In the genomic region with DNA sequence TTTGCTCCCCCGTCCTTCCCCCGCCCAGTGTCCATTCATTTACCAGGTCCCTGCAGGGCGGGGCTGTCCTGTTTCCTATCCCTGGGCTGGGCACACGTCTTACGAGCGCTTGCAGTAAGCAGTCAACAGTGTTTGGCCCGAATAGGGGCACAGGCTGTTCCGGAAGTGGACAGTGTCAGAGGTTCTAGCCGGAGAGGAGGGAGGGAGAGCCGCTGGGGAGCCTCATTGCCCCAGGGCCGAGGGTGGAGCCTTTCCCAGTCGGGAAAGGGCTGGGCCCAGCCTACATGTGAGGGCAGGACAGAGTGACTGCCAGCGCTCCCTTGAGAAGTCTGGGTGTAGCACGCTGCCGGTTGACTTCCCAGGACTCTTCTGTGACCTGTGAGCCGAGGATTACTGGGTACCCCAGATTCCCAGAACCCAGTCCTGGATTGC, we compare ENCODE assay signal across 8 mouse cellular contexts. TPM values are rescaled to one million over a fixed set of nuclear protein-coding genes. Genes with fewer than 3 reads are reported as not detected.
DNase-seq lines count a peak whose midpoint lies in the region; ATAC-seq and TF ChIP-seq lines count a peak whose summit lies in the region.

A gene (plus strand): TSS at position 329 of the 432 bp plus-strand sequence.

- peaks cover 0 to 6% of the 10 kb centered on the region in 2 experiments; a peak in 1 of 4 replicates for H3K4me1 ChIP-seq in ES-E14 (ENCODE audit: control insufficient read depth in 2 of 2, insufficient read depth in 2 of 2, low read length in 2 of 2, poor library complexity in 1 of 2)
- peaks cover 9% of the 10 kb centered on the region for H3K4me1 ChIP-seq in forebrain, embryonic 13.5 days
- H3K4me1 ChIP-seq in limb, embryonic 13.5 days: peaks cover 7% of the 10 kb centered on the region
- peaks cover 15% of the 10 kb centered on the region for H3K4me1 ChIP-seq in midbrain, embryonic 13.5 days (replicated peaks)

- in situ Hi-C loops in ES-E14 (cut with MboI; ENCODE audit: low sequenced_read_pairs in 2 of 2, unreplicated experiment in 2 of 2): no loop called here

- peak within 1 kb of the TSS; percentile 82 for H3K4me2 ChIP-seq in forebrain, embryonic 13.5 days
- peak within 1 kb of the TSS; percentile 87 for H3K4me2 ChIP-seq in limb, embryonic 13.5 days (replicated peaks)
- H3K4me2 ChIP-seq in midbrain, embryonic 13.5 days (replicated peaks): peak within 1 kb of the TSS; percentile 81

- H3K4me3 ChIP-seq in ES-E14 (ENCODE audit: insufficient read depth in 1 of 2, low read depth in 1 of 2, low read length in 2 of 2, poor library complexity in 1 of 2, severe bottlenecking in 1 of 2): peak within 1 kb of the TSS; percentile 79 to 85
- peak within 1 kb of the TSS; percentile 46 for H3K4me3 ChIP-seq in forebrain, embryonic 13.5 days
- H3K4me3 ChIP-seq in limb, embryonic 13.5 days: peak within 1 kb of the TSS; percentile 61
- H3K4me3 ChIP-seq in midbrain, embryonic 13.5 days (replicated peaks): peak within 1 kb of the TSS; percentile 50

- 5% methylated on average over 16 of the region's 16 CpGs for WGBS in forebrain, embryonic 13.5 days
- WGBS in limb, embryonic 13.5 days: 4% methylated on average over 16 of the region's 16 CpGs
- 3% methylated on average over 16 of the region's 16 CpGs for WGBS in midbrain, embryonic 13.5 days

- peak; percentile 43 for DNase-seq in ES-E14 (ENCODE audit: low read depth, low spot score)
- peak; percentile 94 for DNase-seq in adrenal gland, postnatal 14 days
- peak; percentile 76 for DNase-seq in heart, postnatal 4 days
- DNase-seq in thymus, postnatal 36 days: peak; percentile 19 to 42
- no peak for DNase-seq in layer of hippocampus, adult 9-11 months

- peak within 1 kb of the TSS; percentile 83 for H3K9ac ChIP-seq in ES-E14 (ENCODE audit: insufficient read depth, low read depth, low read length, poor library complexity, severe bottlenecking)
- peak within 1 kb of the TSS; percentile 61 for H3K9ac ChIP-seq in forebrain, embryonic 13.5 days
- H3K9ac ChIP-seq in limb, embryonic 13.5 days: peak within 1 kb of the TSS; percentile 72
- H3K9ac ChIP-seq in midbrain, embryonic 13.5 days (replicated peaks): peak within 1 kb of the TSS; percentile 64

- no peaks in the 10 kb centered on the region for H3K36me3 ChIP-seq in ES-E14 (ENCODE audit: control insufficient read depth, insufficient read depth, low read length, poor library complexity, severe bottlenecking)
- H3K36me3 ChIP-seq in forebrain, embryonic 13.5 days (ENCODE audit: poor library complexity, severe bottlenecking): no peaks in the 10 kb centered on the region
- H3K36me3 ChIP-seq in limb, embryonic 13.5 days: no peaks in the 10 kb centered on the region
- H3K36me3 ChIP-seq in midbrain, embryonic 13.5 days: no peaks in the 10 kb centered on the region

- H3K27ac ChIP-seq in ES-E14 (ENCODE audit: insufficient read depth, low read depth, low read length, poor library complexity, severe bottlenecking): no peak within 1 kb of the TSS
- no peak within 1 kb of the TSS for H3K27ac ChIP-seq in forebrain, embryonic 13.5 days
- peak within 1 kb of the TSS; percentile 44; the same call in 1 of the 2 replicates for H3K27ac ChIP-seq in limb, embryonic 13.5 days
- H3K27ac ChIP-seq in midbrain, embryonic 13.5 days: no peak within 1 kb of the TSS

- ATAC-seq in forebrain, embryonic 13.5 days: 0 out of 2 replicates have a peak, but pooled peaks have one; percentile 11
- no peak for ATAC-seq in limb, embryonic 13.5 days (ENCODE audit: low FRiP score, low read depth)
- peak; percentile 31 for ATAC-seq in midbrain, embryonic 13.5 days

- H3K27me3 ChIP-seq in forebrain, embryonic 13.5 days: peaks cover 72% of the 10 kb centered on the region
- peaks cover 44% of the 10 kb centered on the region for H3K27me3 ChIP-seq in limb, embryonic 13.5 days
- H3K27me3 ChIP-seq in midbrain, embryonic 13.5 days: peaks cover 71% of the 10 kb centered on the region

- no peaks in the 10 kb centered on the region for H3K9me3 ChIP-seq in ES-E14 (ENCODE audit: control insufficient read depth, insufficient read depth, low read depth, low read length)
- H3K9me3 ChIP-seq in forebrain, embryonic 13.5 days (replicated peaks): no peaks in the 10 kb centered on the region
- no peaks in the 10 kb centered on the region for H3K9me3 ChIP-seq in limb, embryonic 13.5 days
- no peaks in the 10 kb centered on the region for H3K9me3 ChIP-seq in midbrain, embryonic 13.5 days

TF ChIP-seq in ES-E14, 5 proteins besides CTCF, POLR2A, EP300 and RAD21:
- no peak for TF ChIP-seq ZNF384 (IDR thresholded peaks at IDR 0.05; ENCODE audit: low read depth, low read length)

RNA-seq across cellular contexts. Expression of the gene that starts here (rescaled TPM):
- 2.7 and 4.3 TPM in 2 replicates for total RNA-seq in ES-E14 (2012; rRNA removed)
- total RNA-seq in adrenal gland, postnatal 14 days (2021): 35.3 and 61.4 TPM in 2 replicates
- 0.92 and 1.0 TPM in 2 replicates for polyA plus RNA-seq in forebrain, embryonic 13.5 days (2015; fragmentation: Nextera tagmentation; extraction: Ambion mirVana)
- total RNA-seq in heart, postnatal 4 days (2021): 1 to 10 TPM; 6.3 to 6.8 TPM
- polyA plus RNA-seq in limb, embryonic 13.5 days (2015; fragmentation: Nextera tagmentation; extraction: Ambion mirVana): 2.4 and 2.6 TPM in 2 replicates
- polyA plus RNA-seq in midbrain, embryonic 13.5 days (2015; fragmentation: Nextera tagmentation; extraction: Ambion mirVana): 0.79 and 2.3 TPM in 2 replicates
